Mouse (Mus musculus) duodenum, adult 2 months (tissue): Measurements from ENCODE around the gene Rhox2f. TPM values are rescaled to one million over a fixed set of nuclear protein-coding genes. Genes with fewer than 3 reads are reported as not detected.

Source experiments
- polyA plus RNA-seq: library from polyadenylated mRNA; depleted of rRNA; stranded (reverse); fragments of >200 nt; gene quantifications from 2 replicates; pipeline ENCODE4 v1.2.3, GENCODE M21; 2012; ENCODE audit warnings: low replicate concordance; rRNA removed

Gene Rhox2f
- polyA plus RNA-seq = not detected in 2 replicates

DNA sequence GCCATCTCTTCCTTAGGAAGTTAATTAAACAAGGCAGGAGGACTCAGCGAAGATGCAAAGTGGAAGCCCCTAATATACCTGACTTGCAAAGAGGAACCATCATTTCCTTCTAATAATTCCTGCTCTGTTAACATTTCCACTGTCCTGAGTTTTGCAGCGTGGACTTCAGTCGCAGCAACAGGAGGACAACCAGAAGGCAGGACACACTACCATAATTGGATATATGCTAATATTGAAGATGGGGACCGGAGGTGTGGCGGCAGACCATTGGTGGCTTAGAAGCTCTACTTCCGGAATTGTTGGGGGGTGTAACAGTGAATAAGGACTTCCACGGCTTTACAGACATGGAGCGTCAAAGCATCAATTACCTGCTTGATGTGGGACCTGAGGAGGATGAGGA is at the start of gene Rhox2f:
Gene Rhox2f, plus strand, starts transcription at position 301 of the 400 bp plus-strand sequence.

DNA sequence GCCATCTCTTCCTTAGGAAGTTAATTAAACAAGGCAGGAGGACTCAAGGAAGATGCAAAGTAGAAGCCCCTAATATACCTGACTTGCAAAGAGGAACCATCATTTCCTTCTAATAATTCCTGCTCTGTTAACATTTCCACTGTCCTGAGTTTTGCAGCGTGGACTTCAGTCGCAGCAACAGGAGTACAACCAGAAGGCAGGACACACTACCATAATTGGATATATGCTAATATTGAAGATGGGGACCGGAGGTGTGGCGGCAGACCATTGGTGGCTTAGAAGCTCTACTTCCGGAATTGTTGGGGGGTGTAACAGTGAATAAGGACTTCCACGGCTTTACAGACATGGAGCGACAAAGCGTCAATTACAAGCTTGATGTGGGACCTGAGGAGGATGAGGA is 41.1 kb upstream of the Rhox2f start, which contains the start of gene Rhox2e:
Gene Rhox2e, plus strand, starts transcription at position 301 of the 400 bp plus-strand sequence.

DNA sequence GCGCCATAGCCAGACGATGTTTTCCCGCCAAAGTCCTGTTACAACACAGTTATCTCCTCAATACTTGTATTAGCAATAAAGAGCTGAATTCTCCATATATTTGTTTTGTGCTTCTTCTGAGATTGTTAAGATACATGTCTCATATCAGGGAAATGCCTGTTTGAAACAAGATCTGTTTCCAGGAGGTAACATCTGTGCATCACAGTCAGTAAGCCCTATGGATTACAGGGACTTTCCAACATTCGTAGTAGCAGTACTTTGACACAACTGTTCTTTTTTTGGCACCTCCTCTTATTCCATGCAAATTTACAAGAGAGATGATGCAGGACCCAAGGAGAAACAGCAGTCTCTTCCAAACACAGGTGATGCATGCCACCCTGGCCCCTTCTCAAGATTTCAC is 29.5 kb upstream of the Rhox2f start, which contains the start of gene Rhox3e:
Gene Rhox3e, plus strand, starts transcription at position 301 of the 400 bp plus-strand sequence.

DNA sequence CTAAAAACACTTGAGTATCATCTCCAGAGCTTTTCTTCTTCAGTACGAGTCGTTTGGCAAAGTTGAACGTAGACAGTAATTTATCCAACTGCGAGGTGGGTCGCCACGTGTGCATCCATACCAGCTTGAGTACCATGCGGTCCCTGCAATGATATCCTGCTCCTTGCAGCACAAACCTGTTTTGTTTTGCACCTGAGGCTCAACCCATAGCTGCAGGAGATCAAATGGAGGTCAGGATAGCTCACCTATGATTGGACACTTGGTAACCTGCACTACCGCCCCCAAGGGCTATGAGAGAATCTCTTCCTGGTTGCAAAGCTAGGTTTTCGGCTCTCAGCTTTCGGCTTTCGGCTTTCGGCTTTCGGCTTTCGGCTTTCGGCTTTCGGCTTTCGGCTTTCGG is 14.1 kb upstream of the Rhox2f start, which contains the start of gene Rhox4e:
Gene Rhox4e, plus strand, starts transcription at position 301 of the 400 bp plus-strand sequence.

DNA sequence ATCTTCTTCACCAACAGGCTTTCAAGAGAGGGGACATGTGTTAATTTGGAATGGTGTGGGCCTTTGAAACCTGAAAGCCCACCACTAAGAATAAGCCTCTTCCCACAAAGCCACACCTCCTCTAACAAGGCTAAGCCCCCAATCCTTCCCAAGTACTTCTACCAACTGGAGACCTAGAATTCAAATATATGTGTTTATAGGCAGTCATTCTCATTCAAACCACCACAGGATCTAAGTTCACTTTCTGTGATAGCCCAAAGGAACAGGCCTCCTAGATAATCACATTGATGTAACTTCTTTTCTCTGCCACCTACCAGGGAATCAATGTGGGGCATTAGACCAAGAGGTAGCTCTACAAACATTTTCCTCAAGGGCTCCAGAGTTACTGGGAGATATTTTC is 9.5 kb downstream of the Rhox2f start, which contains the start of gene Rhox3f:
Gene Rhox3f, plus strand, starts transcription at position 301 of the 400 bp plus-strand sequence.

DNA sequence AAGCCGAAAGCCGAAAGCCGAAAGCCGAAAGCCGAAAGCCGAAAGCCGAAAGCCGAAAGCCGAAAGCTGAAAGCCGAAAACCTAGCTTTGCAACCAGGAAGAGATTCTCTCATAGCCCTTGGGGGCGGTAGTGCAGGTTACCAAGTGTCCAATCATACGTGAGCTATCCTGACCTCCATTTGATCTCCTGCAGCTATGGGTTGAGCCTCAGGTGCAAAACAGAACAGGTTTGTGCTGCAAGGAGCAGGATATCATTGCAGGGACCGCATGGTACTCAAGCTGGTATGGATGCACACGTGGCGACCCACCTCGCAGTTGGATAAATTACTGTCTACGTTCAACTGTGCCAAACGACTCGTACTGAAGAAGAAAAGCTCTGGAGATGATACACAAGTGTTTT is 36.4 kb downstream of the Rhox2f start, which contains the start of gene Rhox4f:
Gene Rhox4f, minus strand, starts transcription at position 101 of the 400 bp plus-strand sequence.

Other genes starting within 250 kb of the Rhox2f start
- not detected in 2 replicates for gene Rhox3a2, start 191.4 kb upstream of the Rhox2f start, polyA plus RNA-seq
- gene Rhox4a2, start 180.6 kb upstream of the Rhox2f start, polyA plus RNA-seq = not detected in 2 replicates
- not detected in 2 replicates for gene Rhox2b, start 159.3 kb upstream of the Rhox2f start, polyA plus RNA-seq
- gene Rhox4b, start 138.9 kb upstream of the Rhox2f start, polyA plus RNA-seq = not detected in 2 replicates
- gene Rhox2c, start 117.7 kb upstream of the Rhox2f start, polyA plus RNA-seq = not detected in 2 replicates
- gene Rhox3c, start 112.8 kb upstream of the Rhox2f start, polyA plus RNA-seq = not detected in 2 replicates
- gene Rhox4c, start 91.1 kb upstream of the Rhox2f start, polyA plus RNA-seq = not detected in 2 replicates
- gene Rhox2d, start 78.0 kb upstream of the Rhox2f start, polyA plus RNA-seq = not detected in 2 replicates
- not detected in 2 replicates for gene Rhox4d, start 57.0 kb upstream of the Rhox2f start, polyA plus RNA-seq
- gene Rhox2e, start 41.0 kb upstream of the Rhox2f start, polyA plus RNA-seq = not detected in 2 replicates
- not detected in 2 replicates for gene Rhox3e, start 29.4 kb upstream of the Rhox2f start, polyA plus RNA-seq
- gene Rhox4e, start 14.0 kb upstream of the Rhox2f start, polyA plus RNA-seq = not detected in 2 replicates
- not detected in 2 replicates for gene Rhox3f, start 9.6 kb downstream of the Rhox2f start, polyA plus RNA-seq
- gene Rhox4f, start 36.3 kb downstream of the Rhox2f start, polyA plus RNA-seq = not detected in 2 replicates
- gene Rhox3g, start 57.2 kb downstream of the Rhox2f start, polyA plus RNA-seq = not detected in 2 replicates
- gene Rhox2g, start 72.1 kb downstream of the Rhox2f start, polyA plus RNA-seq = not detected in 2 replicates
- gene Rhox4g, start 79.9 kb downstream of the Rhox2f start, polyA plus RNA-seq = not detected in 2 replicates
- gene Rhox3h, start 97.4 kb downstream of the Rhox2f start, polyA plus RNA-seq = not detected in 2 replicates
- gene Rhox2h, start 101.9 kb downstream of the Rhox2f start, polyA plus RNA-seq = not detected in 2 replicates
- gene Rhox5, start 233.4 kb downstream of the Rhox2f start, polyA plus RNA-seq = not detected in 2 replicates